Comparison of ENCODE assay signal across 8 mouse cellular contexts in genomic region chr15:99332921-99333675, GRCm38 (mm10). TPM values are rescaled to one million over a fixed set of nuclear protein-coding genes. Genes with fewer than 3 reads are reported as not detected.
DNase-seq lines count a peak whose midpoint lies in the region; ATAC-seq and TF ChIP-seq lines count a peak whose summit lies in the region.

No protein-coding gene starts in this region.

- no peak overlapping the region for H3K4me3 ChIP-seq in cortical plate, adult 2 months (ENCODE audit: insufficient read depth, low read length)
- H3K4me3 ChIP-seq in intestine, embryonic 15.5 days (replicated peaks), result no peak overlapping the region
- no peak overlapping the region for H3K4me3 ChIP-seq in liver, embryonic 12.5 days

- DNase-seq in frontal cortex, adult 2 months (ENCODE audit: extremely low spot score in 1 of 2, low spot score in 1 of 2), result peak; percentile 23 to 41
- no peak for DNase-seq in frontal cortex, postnatal 36 days (ENCODE audit: low spot score in 2 of 2)
- DNase-seq in naive thymus-derived CD4-positive, alpha-beta T cell, adult 2 months (ENCODE audit: low read depth), result peak; percentile 86
- DNase-seq in thymus, postnatal 14 days, result peak; percentile 89

- no peaks in the 10 kb centered on the region for H3K27me3 ChIP-seq in intestine, embryonic 15.5 days (replicated peaks)
- no peaks in the 10 kb centered on the region for H3K27me3 ChIP-seq in liver, embryonic 12.5 days (replicated peaks)

- no peaks in the 10 kb centered on the region for H3K9me3 ChIP-seq in intestine, embryonic 15.5 days
- H3K9me3 ChIP-seq in liver, embryonic 12.5 days (replicated peaks), result no peaks in the 10 kb centered on the region

- peak overlapping the region; percentile 69 for H3K27ac ChIP-seq in cortical plate, adult 2 months (ENCODE audit: insufficient read depth, low read length)
- H3K27ac ChIP-seq in intestine, embryonic 15.5 days, result peak overlapping the region; percentile 95
- H3K27ac ChIP-seq in liver, embryonic 12.5 days, result peak overlapping the region; percentile 83

- peak overlapping the region; percentile 23; the same call in 1 of the 2 replicates for H3K4me2 ChIP-seq in intestine, embryonic 15.5 days (replicated peaks)
- peak overlapping the region; percentile 24 for H3K4me2 ChIP-seq in liver, embryonic 12.5 days

- H3K36me3 ChIP-seq in intestine, embryonic 15.5 days, result no peaks in the 10 kb centered on the region
- H3K36me3 ChIP-seq in liver, embryonic 12.5 days, result peaks cover 6% of the 10 kb centered on the region

- TF ChIP-seq CTCF in cortical plate, adult 2 months (IDR thresholded peaks at IDR 0.05; ENCODE audit: extremely low read depth, insufficient read depth, low read length), result no peak

- H3K4me1 ChIP-seq in cortical plate, adult 2 months (ENCODE audit: control insufficient read depth, insufficient read depth, low read length), result no peaks in the 10 kb centered on the region; the same call in 1 of the 2 replicates
- H3K4me1 ChIP-seq in intestine, embryonic 15.5 days (replicated peaks), result peaks cover 31% of the 10 kb centered on the region
- H3K4me1 ChIP-seq in liver, embryonic 12.5 days, result peaks cover 75% of the 10 kb centered on the region

- ATAC-seq in granulocyte monocyte progenitor cell, adult 5-6 weeks (replicated peaks; ENCODE audit: poor library complexity, severe bottlenecking), result peak; percentile 89
- ATAC-seq in intestine, embryonic 15.5 days, result peak; percentile 87
- ATAC-seq in liver, embryonic 12.5 days, result peak; percentile 72

- H3K9ac ChIP-seq in intestine, embryonic 15.5 days, result no peak overlapping the region
- H3K9ac ChIP-seq in liver, embryonic 12.5 days, result no peak overlapping the region

- WGBS in intestine, embryonic 15.5 days, result 31% methylated on average over 9 of the region's 9 CpGs
- WGBS in liver, embryonic 12.5 days (ENCODE audit: insufficient replicate concordance), result 14% methylated on average over 9 of the region's 9 CpGs

- TF ChIP-seq POLR2A in cortical plate, adult 2 months (IDR thresholded peaks at IDR 0.05; ENCODE audit: extremely low read depth, insufficient read depth, low read length), result no peak

RNA-seq across cellular contexts. Expression of gene Fmnl3, which starts 37.2 kb away (rescaled TPM):
- polyA plus RNA-seq in frontal cortex, adult 2 months (2012; rRNA removed), result 18.5 and 19.9 TPM in 2 replicates
- polyA plus RNA-seq in cortical plate, adult 2 months (2012; rRNA removed), result 13.7 and 15.4 TPM in 2 replicates
- total RNA-seq in granulocyte monocyte progenitor cell, adult 5-6 weeks (2014; fragmentation: Nextera tagmentation), result 18.0 and 22.5 TPM in 2 replicates
- 20.7 and 23.8 TPM in 2 replicates for total RNA-seq in granulocyte monocyte progenitor cell, adult 5-6 weeks (2017)
- 16.3 and 17.3 TPM in 2 replicates for polyA plus RNA-seq in intestine, embryonic 15.5 days (2015; fragmentation: Nextera tagmentation; extraction: Ambion mirVana)
- polyA plus RNA-seq in liver, embryonic 12.5 days (2016; fragmentation: Nextera tagmentation; extraction: Ambion mirVana), result 7.4 and 8.6 TPM in 2 replicates

RNA-seq across cellular contexts. Expression of gene Fam186b, which starts 37.4 kb away (rescaled TPM):
- polyA plus RNA-seq in frontal cortex, adult 2 months (2012; rRNA removed), result 1.5 and 1.7 TPM in 2 replicates
- polyA plus RNA-seq in cortical plate, adult 2 months (2012; rRNA removed), result 0.69 and 1.1 TPM in 2 replicates
- total RNA-seq in granulocyte monocyte progenitor cell, adult 5-6 weeks (2014; fragmentation: Nextera tagmentation), result not detected in 2 replicates
- total RNA-seq in granulocyte monocyte progenitor cell, adult 5-6 weeks (2017), result not detected in 2 replicates
- 0.18 TPM in 1 of 2 replicates, not detected in the other for polyA plus RNA-seq in intestine, embryonic 15.5 days (2015; fragmentation: Nextera tagmentation; extraction: Ambion mirVana)
- 0.06 TPM in 2 replicates for polyA plus RNA-seq in liver, embryonic 12.5 days (2016; fragmentation: Nextera tagmentation; extraction: Ambion mirVana)

RNA-seq across cellular contexts. Expression of gene Prpf40b, which starts 38.2 kb away (rescaled TPM):
- polyA plus RNA-seq in frontal cortex, adult 2 months (2012; rRNA removed), result 163 and 182 TPM in 2 replicates
- 156 and 168 TPM in 2 replicates for polyA plus RNA-seq in cortical plate, adult 2 months (2012; rRNA removed)
- 13.5 and 17.6 TPM in 2 replicates for total RNA-seq in granulocyte monocyte progenitor cell, adult 5-6 weeks (2014; fragmentation: Nextera tagmentation)
- total RNA-seq in granulocyte monocyte progenitor cell, adult 5-6 weeks (2017), result 7.2 and 10.7 TPM in 2 replicates
- 35.0 and 42.6 TPM in 2 replicates for polyA plus RNA-seq in intestine, embryonic 15.5 days (2015; fragmentation: Nextera tagmentation; extraction: Ambion mirVana)
- 13.8 and 15.5 TPM in 2 replicates for polyA plus RNA-seq in liver, embryonic 12.5 days (2016; fragmentation: Nextera tagmentation; extraction: Ambion mirVana)

RNA-seq across cellular contexts. Expression of gene Tmbim6, which starts 59.6 kb away (rescaled TPM):
- polyA plus RNA-seq in frontal cortex, adult 2 months (2012; rRNA removed), result 365 and 368 TPM in 2 replicates
- 369 and 399 TPM in 2 replicates for polyA plus RNA-seq in cortical plate, adult 2 months (2012; rRNA removed)
- total RNA-seq in granulocyte monocyte progenitor cell, adult 5-6 weeks (2014; fragmentation: Nextera tagmentation), result 383 and 409 TPM in 2 replicates
- total RNA-seq in granulocyte monocyte progenitor cell, adult 5-6 weeks (2017), result 163 and 164 TPM in 2 replicates
- 530 and 607 TPM in 2 replicates for polyA plus RNA-seq in intestine, embryonic 15.5 days (2015; fragmentation: Nextera tagmentation; extraction: Ambion mirVana)
- polyA plus RNA-seq in liver, embryonic 12.5 days (2016; fragmentation: Nextera tagmentation; extraction: Ambion mirVana), result 199 and 201 TPM in 2 replicates

Comparison
In these comparisons a context has a peak if more than half of its experiments do, and no peak if none do; other contexts are left out.
1. DNase-seq: peak in frontal cortex, adult 2 months (2 of 2), naive thymus-derived CD4-positive, alpha-beta T cell, adult 2 months (single experiment) and thymus, postnatal 14 days (single experiment); none in frontal cortex, postnatal 36 days (0 of 2).
2. Peak in every context shown above with its lines, with median percentiles within 50 percentile points of each other: H3K27ac ChIP-seq and ATAC-seq.